In the genomic region with DNA sequence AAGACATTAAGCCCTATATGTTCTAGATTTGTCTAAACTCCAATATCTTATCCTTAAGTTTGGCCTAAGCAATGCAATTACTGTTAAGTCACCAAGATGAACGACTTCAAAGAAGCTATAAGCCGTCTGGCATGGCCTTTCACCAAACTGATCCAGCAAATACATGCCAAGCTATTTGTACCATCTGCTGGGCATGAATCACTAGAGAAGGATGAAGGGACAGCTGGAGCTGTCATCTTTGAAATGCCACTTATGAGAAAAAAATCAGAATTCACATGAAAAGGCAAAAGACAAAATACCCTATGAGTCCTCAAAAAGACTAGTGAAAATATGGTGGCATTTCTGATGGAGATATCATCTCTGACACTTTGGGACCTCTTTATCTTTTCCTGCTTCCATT, we compare ENCODE assay signal across 17 mouse cellular contexts.
A peak's percentile ranks its signal among the peaks of the same experiment; 100 is the strongest.
DNase-seq lines count a peak whose midpoint lies in the region; ATAC-seq lines count a peak whose summit lies in the region.
"Had no signal": no experiment of that assay in that cellular context is flagged by ENCODE, and none has a peak within 500 bp of the region (broad histone marks: within the 10 kb centered on the region; RNA-seq: fewer than 3 reads in every experiment).

No protein-coding gene starts in this region.

- peak; percentile 10 for DNase-seq in cerebellum, adult 9-11 months
- DNase-seq in cerebellum, adult 11 months: no peak
- DNase-seq in layer of hippocampus, adult 18-20 months (ENCODE audit: low spot score in 2 of 2): peak; percentile 52 to 72
- DNase-seq in layer of hippocampus, postnatal 25 days (ENCODE audit: extremely low spot score in 1 of 2, low spot score in 1 of 2): no peak
- peak; percentile 78 to 79 for DNase-seq in cerebellum, postnatal 10 days
- peak; percentile 3 to 9 for DNase-seq in left cerebral cortex, adult 9 months (ENCODE audit: low spot score in 2 of 2)
- no peak for DNase-seq in gastrocnemius, postnatal 10 days
- DNase-seq: gastrocnemius, postnatal 14 days; kidney, postnatal 10 days; thymus, postnatal 25 days had no signal

- H3K27ac ChIP-seq in kidney, embryonic 14.5 days (ENCODE audit: low read depth, low read length): no peak overlapping the region
- H3K27ac ChIP-seq: embryonic facial prominence, embryonic 15.5 days; lung, embryonic 15.5 days; neural tube, embryonic 13.5 days had no signal

- ATAC-seq in kidney, embryonic 14.5 days (ENCODE audit: low FRiP score, low TSS enrichment): no peak
- ATAC-seq: intestine, embryonic 16.5 days had no signal

- no peaks in the 10 kb centered on the region for H3K9me3 ChIP-seq in kidney, embryonic 14.5 days (ENCODE audit: control insufficient read depth, low read length)
- H3K9me3 ChIP-seq: embryonic facial prominence, embryonic 15.5 days; heart, embryonic 12.5 days; lung, embryonic 15.5 days; neural tube, embryonic 13.5 days had no signal

- no peak overlapping the region for H3K4me3 ChIP-seq in kidney, embryonic 14.5 days (ENCODE audit: low read length)
- H3K4me3 ChIP-seq: embryonic facial prominence, embryonic 15.5 days; heart, embryonic 12.5 days; lung, embryonic 15.5 days; neural tube, embryonic 13.5 days had no signal

- no peak overlapping the region for H3K4me2 ChIP-seq in kidney, embryonic 14.5 days (replicated peaks; ENCODE audit: low read depth, low read length)
- H3K4me2 ChIP-seq: embryonic facial prominence, embryonic 15.5 days; heart, embryonic 12.5 days; liver, embryonic 11.5 days; lung, embryonic 15.5 days; neural tube, embryonic 13.5 days had no signal

- H3K4me1 ChIP-seq in kidney, embryonic 14.5 days (ENCODE audit: control insufficient read depth, insufficient read depth, low read length): no peaks in the 10 kb centered on the region
- H3K4me1 ChIP-seq: embryonic facial prominence, embryonic 15.5 days; heart, embryonic 12.5 days; lung, embryonic 15.5 days; neural tube, embryonic 13.5 days had no signal

- WGBS in kidney, embryonic 14.5 days: 78% methylated on average over 2 of the region's 2 CpGs

- H3K9ac ChIP-seq in kidney, embryonic 14.5 days (ENCODE audit: low read depth, low read length): no peak overlapping the region
- H3K9ac ChIP-seq: embryonic facial prominence, embryonic 15.5 days; heart, embryonic 12.5 days; lung, embryonic 15.5 days; neural tube, embryonic 13.5 days had no signal

- no peaks in the 10 kb centered on the region for H3K27me3 ChIP-seq in kidney, embryonic 14.5 days (ENCODE audit: control insufficient read depth, insufficient read depth, low read length)
- H3K27me3 ChIP-seq: embryonic facial prominence, embryonic 15.5 days; heart, embryonic 12.5 days; lung, embryonic 15.5 days; neural tube, embryonic 13.5 days had no signal

- H3K36me3 ChIP-seq in kidney, embryonic 14.5 days (ENCODE audit: control insufficient read depth, insufficient read depth, low read length): no peaks in the 10 kb centered on the region
- H3K36me3 ChIP-seq: embryonic facial prominence, embryonic 15.5 days; heart, embryonic 12.5 days; lung, embryonic 15.5 days; neural tube, embryonic 13.5 days had no signal

Comparison
In these comparisons a context has a peak if more than half of its experiments do, and no peak if none do; other contexts are left out.
1. DNase-seq: peak in cerebellum, adult 9-11 months (single experiment), layer of hippocampus, adult 18-20 months (2 of 2), cerebellum, postnatal 10 days (2 of 2) and left cerebral cortex, adult 9 months (2 of 2); none in cerebellum, adult 11 months (single experiment), layer of hippocampus, postnatal 25 days (0 of 2) and gastrocnemius, postnatal 10 days (single experiment).